Mouse (Mus musculus): ENCODE results near the gene Furin. TPM values are rescaled to one million over a fixed set of nuclear protein-coding genes. Genes with fewer than 3 reads are reported as not detected.

Gene Furin
- total and polyA plus RNA-seq, 3 experiments, result 13.7 to 32.3 TPM; not detected in 1

GRCm38 (mm10) chr7:80417601-80418000 lies 12.4 kb upstream of the Furin start:
- TF ChIP-seq E2F4 (IDR thresholded peaks at IDR 0.05; ENCODE audit: borderline replicate concordance, low read depth, low read length), result no peak
- no peak for TF ChIP-seq MAFK (IDR thresholded peaks at IDR 0.05; ENCODE audit: borderline replicate concordance, low read depth, low read length)
- TF ChIP-seq GATA1 (IDR thresholded peaks at IDR 0.05; ENCODE audit: low read depth, low read length), result no peak
- no peak for TF ChIP-seq CTCF (IDR thresholded peaks at IDR 0.05 in 2 of 3, conservative IDR thresholded peaks at IDR 0.05 in 1 of 3; ENCODE audit: control insufficient read depth in 1 of 3, insufficient read depth in 1 of 3, low read depth in 2 of 3, low read length in 3 of 3, poor library complexity in 1 of 3, severe bottlenecking in 1 of 3)
- no peak for TF ChIP-seq RAD21 (IDR thresholded peaks at IDR 0.05; ENCODE audit: low read depth, low read length)
- TF ChIP-seq GABPA (IDR thresholded peaks at IDR 0.05; ENCODE audit: low read depth, low read length), result no peak
- no peak for TF ChIP-seq SMC3 (IDR thresholded peaks at IDR 0.05; ENCODE audit: low read depth, low read length)
- no peak for TF ChIP-seq SIN3A (IDR thresholded peaks at IDR 0.05; ENCODE audit: low read length)
- no peak for TF ChIP-seq MYC (IDR thresholded peaks at IDR 0.05; ENCODE audit: low read depth, low read length)
- H3K9ac ChIP-seq (ENCODE audit: control insufficient read depth, low read depth, low read length, poor library complexity, severe bottlenecking), result no peak overlapping the region
- peaks cover 0 to 41% of the 10 kb centered on the region in 2 experiments; a peak in 2 of 4 replicates for H3K36me3 ChIP-seq (ENCODE audit: control insufficient read depth in 1 of 2, insufficient read depth in 2 of 2, low read length in 2 of 2)
- H3K4me1 ChIP-seq (ENCODE audit: control insufficient read depth in 1 of 2, insufficient read depth in 2 of 2, low read length in 2 of 2), result peaks cover 17 to 57% of the 10 kb centered on the region in 2 experiments
- no peaks in the 10 kb centered on the region for H3K27me3 ChIP-seq (ENCODE audit: control insufficient read depth in 1 of 2, insufficient read depth in 2 of 2, low read length in 2 of 2)
- DNase-seq (ENCODE audit: low read depth, low spot score), result no peak
- peak overlapping the region; percentile 57 for H3K27ac ChIP-seq (ENCODE audit: control insufficient read depth, low read depth, low read length)
- no peak overlapping the region for H3K4me3 ChIP-seq (ENCODE audit: control insufficient read depth in 1 of 2, insufficient read depth in 1 of 2, low read depth in 2 of 2, low read length in 2 of 2)
- H3K9me3 ChIP-seq (replicated peaks; ENCODE audit: insufficient read depth, low read length), result no peaks in the 10 kb centered on the region
- H3K79me2 ChIP-seq (ENCODE audit: control insufficient read depth, insufficient read depth, low read length, poor library complexity), result no peaks in the 10 kb centered on the region

GRCm38 (mm10) chr7:80416969-80417368 lies 11.7 kb upstream of the Furin start:
- no peak overlapping the region for H3K4me3 ChIP-seq (ENCODE audit: control insufficient read depth in 1 of 2, insufficient read depth in 1 of 2, low read depth in 2 of 2, low read length in 2 of 2)
- peaks cover 0 to 41% of the 10 kb centered on the region in 2 experiments; a peak in 2 of 4 replicates for H3K36me3 ChIP-seq (ENCODE audit: control insufficient read depth in 1 of 2, insufficient read depth in 2 of 2, low read length in 2 of 2)
- H3K9me3 ChIP-seq (replicated peaks; ENCODE audit: insufficient read depth, low read length), result no peaks in the 10 kb centered on the region
- H3K79me2 ChIP-seq (ENCODE audit: control insufficient read depth, insufficient read depth, low read length, poor library complexity), result no peaks in the 10 kb centered on the region
- DNase-seq (ENCODE audit: low read depth, low spot score), result peak; percentile 74
- peak overlapping the region; percentile 65 for H3K27ac ChIP-seq (ENCODE audit: control insufficient read depth, low read depth, low read length)
- 0 out of 2 replicates have a peak overlapping the region, but pooled peaks have one; percentile 9 for H3K9ac ChIP-seq (ENCODE audit: control insufficient read depth, low read depth, low read length, poor library complexity, severe bottlenecking)
- H3K4me1 ChIP-seq (ENCODE audit: control insufficient read depth in 1 of 2, insufficient read depth in 2 of 2, low read length in 2 of 2), result peaks cover 17 to 51% of the 10 kb centered on the region in 2 experiments
- H3K27me3 ChIP-seq (ENCODE audit: control insufficient read depth in 1 of 2, insufficient read depth in 2 of 2, low read length in 2 of 2), result no peaks in the 10 kb centered on the region
- TF ChIP-seq MAX (IDR thresholded peaks at IDR 0.05; ENCODE audit: low read length) (0 out of 2 replicates have a peak, but pooled peaks have one; percentile 36), SIN3A (IDR thresholded peaks at IDR 0.05; ENCODE audit: low read length) (peak; percentile 53; the same call in 1 of the 2 replicates), POLR2AphosphoS5 (IDR thresholded peaks at IDR 0.05; ENCODE audit: borderline replicate concordance, low read depth, low read length) (no peak), ZMIZ1 (IDR thresholded peaks at IDR 0.05; ENCODE audit: low read depth, low read length) (no peak), RAD21 (IDR thresholded peaks at IDR 0.05; ENCODE audit: low read depth, low read length) (no peak), ELF1 (IDR thresholded peaks at IDR 0.05; ENCODE audit: low read depth, low read length) (no peak), E2F4 (IDR thresholded peaks at IDR 0.05; ENCODE audit: borderline replicate concordance, low read depth, low read length) (no peak), RCOR1 (IDR thresholded peaks at IDR 0.05; ENCODE audit: low read depth, low read length) (peak; percentile 61; the same call in 1 of the 2 replicates), POLR2AphosphoS2 (IDR thresholded peaks at IDR 0.05; ENCODE audit: low read length) (no peak), ZKSCAN1 (IDR thresholded peaks at IDR 0.05; ENCODE audit: low read depth, low read length) (no peak), CHD1 (IDR thresholded peaks at IDR 0.05; ENCODE audit: low read depth, low read length) (no peak), MEF2A (IDR thresholded peaks at IDR 0.05; ENCODE audit: extremely low read depth, insufficient replicate concordance, low read depth, low read length, poor library complexity, severe bottlenecking) (no peak), USF1 (IDR thresholded peaks at IDR 0.05; ENCODE audit: low read depth, low read length) (no peak), ZC3H11A (IDR thresholded peaks at IDR 0.05; ENCODE audit: low read depth, low read length) (no peak), SMC3 (IDR thresholded peaks at IDR 0.05; ENCODE audit: low read depth, low read length) (no peak), BHLHE40 (IDR thresholded peaks at IDR 0.05; ENCODE audit: borderline replicate concordance, low read depth, low read length) (peak; percentile 26; the same call in 1 of the 2 replicates), ZNF384 (IDR thresholded peaks at IDR 0.05; ENCODE audit: low read depth, low read length) (no peak), ETS1 (IDR thresholded peaks at IDR 0.05; ENCODE audit: low read depth, low read length) (peak; percentile 98), NELFE (IDR thresholded peaks at IDR 0.05; ENCODE audit: low read depth, low read length) (no peak), MAZ (IDR thresholded peaks at IDR 0.05; ENCODE audit: low read depth, low read length) (no peak), MAFK (IDR thresholded peaks at IDR 0.05; ENCODE audit: borderline replicate concordance, low read depth, low read length) (peak; percentile 51; the same call in 1 of the 2 replicates), CHD2 (IDR thresholded peaks at IDR 0.05; ENCODE audit: low read length) (no peak), POLR2A (IDR thresholded peaks at IDR 0.05; ENCODE audit: control insufficient read depth in 1 of 2, insufficient read depth in 1 of 2, low read depth in 1 of 2, low read length in 2 of 2, poor library complexity in 1 of 2) (no peak), UBTF (IDR thresholded peaks at IDR 0.05; ENCODE audit: borderline replicate concordance, insufficient read depth, low read depth, low read length) (no peak), JUND (IDR thresholded peaks at IDR 0.05; ENCODE audit: low read depth, low read length) (no peak), NRF1 (IDR thresholded peaks at IDR 0.05; ENCODE audit: insufficient read depth, low read depth, low read length, poor library complexity, severe bottlenecking) (no peak)

All from MEL (cell line).